Mouse (Mus musculus) embryonic facial prominence, embryonic 11.5 days (tissue): ENCODE measurements around the gene Exosc10. TPM values are rescaled to one million over a fixed set of nuclear protein-coding genes. Genes with fewer than 3 reads are reported as not detected.

Experiments
- ATAC-seq: fragments of 200-750 bp; cut with Nextera tagmentation; replicated peaks from 2 replicates; pipeline ENCODE4 v1.8.0; 2017; ENCODE audit warnings: low read depth; ENCODE audit not compliant: insufficient number of reproducible peaks, low FRiP score, low TSS enrichment
- DNase-seq: peaks from one replicate; pipeline ENCODE4 v3.0.0-alpha.2; 2015; ENCODE audit warnings: low spot score
- H3K27ac ChIP-seq: fragments of 300-500 bp; sonication (generic); replicated peaks from 2 replicates; pipeline ENCODE4 v1.5.1; 2014; ENCODE audit warnings: mild to moderate bottlenecking, low read depth, low read length, control low read depth
- H3K27me3 ChIP-seq: fragments of 300-500 bp; sonication (generic); 2 replicates; pipeline ENCODE4 v1.6.1; 2014; ENCODE audit warnings: mild to moderate bottlenecking, low read length, moderate library complexity, mixed read lengths; ENCODE audit not compliant: control insufficient read depth, insufficient read depth
- H3K36me3 ChIP-seq: fragments of 300-500 bp; sonication (generic); replicated peaks from 2 replicates; pipeline ENCODE4 v1.6.1; 2014; ENCODE audit warnings: low read depth, mild to moderate bottlenecking, low read length, moderate library complexity, mixed read lengths; ENCODE audit not compliant: control insufficient read depth, insufficient read depth
- H3K4me1 ChIP-seq: fragments of 300-500 bp; sonication (generic); 2 replicates; pipeline ENCODE4 v1.6.1; 2014; ENCODE audit warnings: low read length, mixed read lengths; ENCODE audit not compliant: control insufficient read depth, insufficient read depth
- H3K4me2 ChIP-seq: fragments of 300-500 bp; sonication (generic); 2 replicates; pipeline ENCODE4 v1.6.1; 2014; ENCODE audit warnings: low read depth, mild to moderate bottlenecking, control low read depth, low read length, moderate library complexity
- H3K4me3 ChIP-seq: fragments of 300-500 bp; sonication (generic); 2 replicates; pipeline ENCODE4 v1.5.1; 2014; ENCODE audit warnings: low read depth, low read length, control low read depth
- H3K9ac ChIP-seq: fragments of 300-500 bp; sonication (generic); replicated peaks from 2 replicates; pipeline ENCODE4 v1.6.1; 2014; ENCODE audit warnings: mild to moderate bottlenecking, control low read depth, low read length
- H3K9me3 ChIP-seq: fragments of 300-500 bp; sonication (generic); replicated peaks from 2 replicates; pipeline ENCODE4 v1.6.1; 2016; ENCODE audit warnings: mild to moderate bottlenecking, low read length, inconsistent platforms, mixed read lengths; ENCODE audit not compliant: control insufficient read depth
- WGBS: fragments of 180-500 bp; shearing (Covaris S2); extraction: QIAGEN DNeasy Blood & Tissue Kit; methylation state at CpG from one replicate; pipeline ENCODE4 v1.1.7; 2014; 5-methylcytosine and 5-hydroxymethylcytosine counted together
- polyA plus RNA-seq: library from polyadenylated mRNA; unstranded; fragments of >200 nt; fragmentation: Nextera tagmentation; extraction: Ambion mirVana; gene quantifications from 2 replicates; pipeline ENCODE4 v1.2.1, GENCODE M21; 2014

The Exosc10 gene
- 109 and 114 TPM in 2 replicates for polyA plus RNA-seq

DNA sequence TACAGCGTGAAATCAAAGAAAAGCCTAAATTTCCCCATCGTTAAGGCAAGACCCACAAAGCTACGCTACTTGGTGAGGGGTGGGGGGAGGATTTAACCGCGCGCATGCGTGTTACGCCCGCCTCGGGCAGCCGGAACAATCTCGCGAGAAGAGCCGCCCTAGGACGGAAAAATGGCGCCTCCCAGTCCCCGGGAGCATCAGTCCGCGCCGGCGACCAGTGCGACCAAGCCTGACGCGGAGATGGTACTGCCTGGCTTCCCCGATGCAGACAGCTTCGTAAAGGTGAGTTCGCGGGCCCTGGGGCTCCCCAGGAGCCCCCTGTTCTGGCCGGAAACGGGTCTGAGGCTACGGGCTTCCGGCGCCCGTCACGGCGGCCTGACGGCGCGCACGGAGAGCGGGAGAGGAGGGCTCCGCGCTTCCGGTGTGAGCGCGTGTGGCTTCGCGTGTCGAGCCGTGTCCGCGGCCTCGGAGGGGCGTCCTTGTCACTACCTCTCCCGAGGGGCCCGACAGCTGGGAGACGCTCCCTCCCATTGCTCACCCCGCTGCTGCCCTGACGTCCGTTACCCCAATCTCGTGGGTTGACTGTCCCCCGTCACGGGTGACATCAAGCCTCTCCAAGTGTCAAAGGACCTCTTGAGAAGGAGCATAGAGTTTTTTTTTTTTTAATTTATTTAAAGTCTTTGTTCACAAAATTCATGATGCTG lies at the start of gene Exosc10:
Gene Exosc10, plus strand, starts transcription at position 133 of the 704 bp plus-strand sequence.
- peak; percentile 86 for ATAC-seq
- WGBS, result under 1% methylated on average over 63 of the region's 63 CpGs

DNA sequence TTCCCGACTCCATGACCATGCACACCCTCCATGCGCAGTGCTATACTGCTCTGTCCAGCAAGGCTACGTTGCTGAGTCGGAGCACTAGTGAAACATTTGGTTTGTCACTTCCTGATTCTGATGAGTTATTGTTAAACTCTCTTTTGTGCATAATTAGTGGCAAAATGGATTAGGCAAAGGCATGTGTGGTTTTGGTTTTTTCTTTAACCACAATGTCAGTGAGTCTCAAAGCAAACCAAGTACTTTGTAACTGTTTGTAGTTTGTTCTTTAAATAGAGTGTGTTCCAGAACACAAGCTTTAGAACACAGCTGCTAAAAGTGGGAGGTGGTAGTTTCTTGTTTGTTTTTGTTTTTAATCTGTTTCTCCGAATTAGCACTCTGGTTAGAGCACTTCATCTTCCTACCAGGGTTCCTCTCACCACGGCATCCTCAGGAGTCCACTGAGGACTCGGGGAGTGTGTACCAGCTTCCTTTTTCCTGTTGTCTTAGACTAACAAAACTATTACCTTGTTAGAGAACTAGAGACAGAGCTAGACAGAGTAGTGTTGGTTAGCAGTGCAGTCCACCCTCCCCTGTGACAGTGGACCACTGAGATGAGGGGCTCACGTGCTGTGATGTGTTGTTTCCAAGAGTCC lies 48.7 kb upstream of the Exosc10 start:
- H3K27me3 ChIP-seq, result no peaks in the 10 kb centered on the region
- DNase-seq (no peak), ATAC-seq (no peak)
- WGBS, result 88% methylated on average over 8 of the region's 8 CpGs
- H3K27ac ChIP-seq, result no peak overlapping the region
- no peak overlapping the region for H3K4me3 ChIP-seq
- no peaks in the 10 kb centered on the region for H3K9me3 ChIP-seq
- no peaks in the 10 kb centered on the region; the same call in 1 of the 2 replicates for H3K36me3 ChIP-seq
- H3K4me1 ChIP-seq, result no peaks in the 10 kb centered on the region
- no peak overlapping the region for H3K9ac ChIP-seq
- H3K4me2 ChIP-seq, result no peak overlapping the region

More for the DNA sequence above, at the start of gene Exosc10:
- no peaks in the 10 kb centered on the region for H3K27me3 ChIP-seq
- no peaks in the 10 kb centered on the region for H3K9me3 ChIP-seq
- H3K4me1 ChIP-seq, result no peaks in the 10 kb centered on the region
- peak within 1 kb of the TSS; percentile 93 for H3K27ac ChIP-seq
- DNase-seq, result peak; percentile 92
- peak within 1 kb of the TSS; percentile 90 for H3K4me3 ChIP-seq
- peak within 1 kb of the TSS; percentile 99 for H3K9ac ChIP-seq
- H3K36me3 ChIP-seq, result peaks cover 14% of the 10 kb centered on the region
- H3K4me2 ChIP-seq, result peak within 1 kb of the TSS; percentile 78

DNA sequence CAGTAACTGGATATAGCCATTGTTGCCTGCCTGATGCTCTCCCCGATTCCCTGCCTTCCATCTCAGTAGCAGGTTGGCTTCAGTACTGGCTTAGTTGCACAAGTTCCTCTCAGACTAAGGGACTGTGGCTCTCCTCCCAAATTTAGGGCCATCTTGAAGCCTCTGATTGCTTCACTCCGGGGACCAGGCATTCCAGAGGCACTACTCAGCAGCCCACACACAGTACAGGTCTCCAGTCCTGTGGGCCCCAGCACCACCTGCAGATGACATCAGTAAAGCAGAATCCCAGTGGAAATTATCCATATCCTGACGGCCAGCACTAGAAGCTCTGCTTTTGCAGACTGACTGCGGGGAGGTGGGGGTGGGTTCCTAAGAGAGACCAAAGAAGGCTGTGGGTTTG lies 47.5 kb upstream of the Exosc10 start:
- no peak overlapping the region for H3K27ac ChIP-seq
- H3K4me1 ChIP-seq, result no peaks in the 10 kb centered on the region
- H3K36me3 ChIP-seq, result peaks cover 4% of the 10 kb centered on the region
- no peaks in the 10 kb centered on the region for H3K9me3 ChIP-seq
- no peak overlapping the region for H3K4me3 ChIP-seq
- ATAC-seq (no peak), DNase-seq (no peak)
- 77% methylated on average over 4 of the region's 4 CpGs for WGBS
- no peaks in the 10 kb centered on the region for H3K27me3 ChIP-seq
- no peak overlapping the region for H3K9ac ChIP-seq
- H3K4me2 ChIP-seq, result no peak overlapping the region

DNA sequence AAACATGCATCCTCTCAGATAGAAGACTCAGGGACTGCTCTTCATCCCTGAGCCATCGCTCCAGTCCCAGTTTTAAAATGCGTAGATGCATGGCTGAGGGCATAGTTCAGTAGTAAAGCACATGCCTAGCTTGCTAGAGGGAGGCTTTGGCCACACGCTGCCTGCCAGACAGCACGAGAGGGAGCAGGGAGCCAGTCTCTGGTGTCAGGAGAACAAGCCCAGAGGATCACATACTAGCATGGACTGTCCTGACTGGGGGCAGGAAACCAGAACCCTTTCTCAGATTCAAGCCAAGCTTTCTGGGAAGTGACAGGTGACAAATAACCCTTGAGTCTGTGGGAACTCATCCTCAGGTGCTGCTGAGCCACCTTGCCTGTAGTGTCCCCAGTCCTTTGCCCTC lies 46.9 kb upstream of the Exosc10 start:
- WGBS, result 90% methylated on average over 4 of the region's 4 CpGs
- Histone ChIP-seq H3K9me3 (no peaks in the 10 kb centered on the region), H3K4me2 (no peak overlapping the region), H3K36me3 (peaks cover 5% of the 10 kb centered on the region), H3K4me3 (no peak overlapping the region), H3K4me1 (no peaks in the 10 kb centered on the region), H3K9ac (no peak overlapping the region), H3K27me3 (no peaks in the 10 kb centered on the region), H3K27ac (no peak overlapping the region)
- ATAC-seq (no peak), DNase-seq (no peak)

DNA sequence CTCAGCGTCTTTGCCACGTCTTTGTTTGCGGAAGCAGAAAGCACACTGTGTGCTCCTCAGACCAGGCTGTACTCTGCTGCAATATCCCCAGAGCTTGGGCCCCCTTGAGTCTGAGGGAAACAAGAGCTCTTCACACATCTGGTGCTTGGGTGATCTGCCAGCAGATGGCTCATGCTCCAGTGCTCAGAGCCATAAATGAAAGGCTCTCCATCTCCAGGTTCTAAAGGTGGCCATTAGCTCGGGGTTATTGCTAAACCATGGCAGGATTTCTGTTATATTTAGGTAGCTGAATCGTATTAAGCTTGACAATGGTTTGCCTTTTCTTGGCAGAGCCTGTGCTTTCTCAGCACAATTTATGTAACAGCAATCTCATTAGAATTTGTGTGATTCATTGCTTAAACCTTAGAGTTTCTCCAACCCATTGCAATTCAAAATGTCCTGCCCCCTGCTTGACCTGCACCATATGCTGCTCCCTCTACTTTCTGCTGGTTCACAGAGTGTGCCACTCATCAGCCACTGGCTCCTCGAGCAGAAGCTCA lies 45.1 kb upstream of the Exosc10 start:
- H3K9me3 ChIP-seq, result no peaks in the 10 kb centered on the region
- ATAC-seq, result no peak
- peaks cover 6% of the 10 kb centered on the region for H3K36me3 ChIP-seq
- H3K9ac ChIP-seq, result no peak overlapping the region
- WGBS, result 80% methylated on average over 6 of the region's 6 CpGs
- H3K4me2 ChIP-seq, result no peak overlapping the region
- no peaks in the 10 kb centered on the region for H3K4me1 ChIP-seq
- H3K4me3 ChIP-seq, result no peak overlapping the region
- H3K27ac ChIP-seq, result no peak overlapping the region
- no peak for DNase-seq
- H3K27me3 ChIP-seq, result no peaks in the 10 kb centered on the region

DNA sequence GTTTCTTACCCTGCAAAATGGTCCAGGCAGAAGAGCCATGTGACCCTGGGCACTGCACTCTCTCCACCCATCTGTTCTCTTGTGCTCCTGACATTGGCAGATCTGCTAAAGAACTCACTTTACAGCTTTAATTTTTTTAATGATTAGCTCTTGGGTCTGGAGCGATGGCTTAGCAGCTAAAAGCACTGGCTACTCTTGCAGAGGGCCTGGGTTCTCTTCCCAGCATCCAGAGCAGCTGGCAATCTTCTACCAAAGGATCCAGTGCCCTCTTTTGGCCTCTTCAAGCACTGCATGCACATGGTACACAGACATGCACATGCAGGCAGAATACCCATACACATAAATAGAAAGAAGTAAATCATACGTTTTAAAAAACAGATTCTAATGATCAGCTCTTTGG lies 42.9 kb upstream of the Exosc10 start:
- H3K36me3 ChIP-seq, result peaks cover 6% of the 10 kb centered on the region
- 86% methylated on average over 2 of the region's 2 CpGs for WGBS

DNA sequence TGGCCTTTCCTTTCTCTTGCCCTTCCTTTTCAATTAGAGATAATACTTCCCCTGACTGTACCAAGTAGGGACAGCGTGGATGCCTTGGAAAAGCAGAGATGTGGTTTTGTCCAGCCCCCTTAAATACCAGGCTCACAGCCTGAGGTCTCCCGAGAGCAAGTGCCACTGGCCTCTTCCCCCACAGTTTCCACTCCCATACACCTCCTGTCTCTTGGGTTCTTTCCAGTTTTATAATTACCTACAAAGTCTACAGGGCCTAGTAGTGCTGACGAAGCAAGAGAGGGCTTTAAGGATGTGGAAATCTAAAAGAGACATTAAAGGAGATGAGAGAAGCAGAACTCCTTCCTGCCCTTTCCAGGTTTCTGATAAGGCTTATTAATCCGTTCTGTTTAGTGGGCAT lies 40.4 kb upstream of the Exosc10 start:
- Histone ChIP-seq H3K36me3 (peaks cover 6% of the 10 kb centered on the region), H3K9me3 (no peaks in the 10 kb centered on the region), H3K4me2 (no peak overlapping the region), H3K9ac (no peak overlapping the region), H3K27me3 (no peaks in the 10 kb centered on the region), H3K4me1 (no peaks in the 10 kb centered on the region), H3K27ac (no peak overlapping the region), H3K4me3 (no peak overlapping the region)
- no peak for ATAC-seq
- DNase-seq, result no peak
- 58% methylated on average over 4 of the region's 4 CpGs for WGBS

More for the DNA sequence above, 42.9 kb upstream of the Exosc10 start:
- no peaks in the 10 kb centered on the region for H3K4me1 ChIP-seq
- H3K4me2 ChIP-seq, result no peak overlapping the region
- ATAC-seq (no peak), DNase-seq (no peak)
- no peak overlapping the region for H3K27ac ChIP-seq
- H3K9ac ChIP-seq, result no peak overlapping the region
- no peaks in the 10 kb centered on the region for H3K9me3 ChIP-seq
- H3K4me3 ChIP-seq, result no peak overlapping the region
- no peaks in the 10 kb centered on the region for H3K27me3 ChIP-seq

DNA sequence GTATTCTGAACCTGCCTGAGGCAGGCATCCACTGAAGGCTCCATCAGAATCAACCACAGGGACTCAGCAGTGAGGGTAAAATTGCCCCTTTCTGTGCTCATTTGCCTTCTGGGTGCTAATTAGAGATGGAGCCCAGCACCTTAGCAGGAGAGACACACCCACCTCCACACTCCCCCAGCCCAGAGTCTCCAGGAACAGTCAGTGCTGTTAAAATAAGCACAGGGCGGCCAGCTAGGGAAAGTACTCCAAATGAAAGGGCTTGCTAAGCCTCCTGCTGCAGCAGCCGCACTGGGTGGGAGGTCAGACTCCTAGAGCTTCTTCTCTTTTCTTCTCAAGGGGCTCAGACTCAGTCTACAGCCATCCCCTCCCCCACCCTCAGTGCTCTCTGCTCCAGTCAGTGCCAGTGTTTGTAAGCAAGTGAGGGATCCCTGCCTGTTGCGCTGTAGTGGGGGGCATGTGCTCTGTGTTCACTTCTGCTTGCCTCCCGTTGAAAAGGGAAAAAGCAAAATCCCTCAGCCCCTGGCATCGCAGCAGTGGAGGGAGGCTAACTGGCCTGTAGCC lies 39.9 kb upstream of the Exosc10 start:
- 24% methylated on average over 5 of the region's 5 CpGs for WGBS
- DNase-seq (peak; percentile 4), ATAC-seq (no peak)
- H3K27me3 ChIP-seq, result no peaks in the 10 kb centered on the region
- H3K9ac ChIP-seq, result no peak overlapping the region
- no peak overlapping the region for H3K4me3 ChIP-seq
- peaks cover 6% of the 10 kb centered on the region for H3K36me3 ChIP-seq
- no peaks in the 10 kb centered on the region for H3K9me3 ChIP-seq
- no peak overlapping the region for H3K27ac ChIP-seq
- no peak overlapping the region for H3K4me2 ChIP-seq
- no peaks in the 10 kb centered on the region for H3K4me1 ChIP-seq
